Mouse (Mus musculus) intestine, postnatal 0 days (tissue): ENCODE results near the gene Pknox2. TPM values are rescaled to one million over a fixed set of nuclear protein-coding genes. Genes with fewer than 3 reads are reported as not detected.
A peak's percentile ranks its signal among the peaks of the same experiment; 100 is the strongest.

Experiments used
- ATAC-seq: fragments of 200-750 bp; cut with Nextera tagmentation; 2 replicates; pipeline ENCODE4 v1.8.0; 2017; ENCODE audit warnings: mild to moderate bottlenecking, moderate TSS enrichment, moderate library complexity
- H3K27ac ChIP-seq: fragments of 300-500 bp; sonication (generic); 2 replicates; pipeline ENCODE4 v1.5.1; 2014; ENCODE audit warnings: mild to moderate bottlenecking, low read depth, low read length, moderate library complexity
- H3K27me3 ChIP-seq: fragments of 300-500 bp; sonication (generic); replicated peaks from 2 replicates; pipeline ENCODE4 v1.6.1; 2014; ENCODE audit warnings: low read length, mixed read lengths; ENCODE audit not compliant: control insufficient read depth, insufficient read depth
- H3K36me3 ChIP-seq: fragments of 300-500 bp; sonication (generic); 2 replicates; pipeline ENCODE4 v1.6.1; 2014; ENCODE audit warnings: mild to moderate bottlenecking, moderate library complexity; ENCODE audit not compliant: control insufficient read depth, insufficient read depth
- H3K4me1 ChIP-seq: fragments of 300-500 bp; sonication (generic); replicated peaks from 2 replicates; pipeline ENCODE4 v1.6.1; 2014; ENCODE audit warnings: antibody characterized with exemption, low read length, mixed read lengths; ENCODE audit not compliant: control insufficient read depth, insufficient read depth
- H3K4me2 ChIP-seq: fragments of 300-500 bp; sonication (generic); replicated peaks from 2 replicates; pipeline ENCODE4 v1.6.1; 2014; ENCODE audit warnings: low read depth, mild to moderate bottlenecking, moderate library complexity
- H3K4me3 ChIP-seq: fragments of 300-500 bp; sonication (generic); 2 replicates; pipeline ENCODE4 v1.5.1; 2014; ENCODE audit warnings: low read depth, low read length
- H3K9ac ChIP-seq: fragments of 300-500 bp; sonication (generic); 2 replicates; pipeline ENCODE4 v1.6.1; 2014; ENCODE audit warnings: mild to moderate bottlenecking, low read depth, low read length
- H3K9me3 ChIP-seq: fragments of 300-500 bp; sonication (generic); 2 replicates; pipeline ENCODE4 v1.6.1; 2016; ENCODE audit warnings: mixed run types; ENCODE audit not compliant: control insufficient read depth
- CTCF ChIP-seq: sonication (generic); IDR thresholded peaks from 2 replicates; pipeline ENCODE4 v1.5.1; 2016; ENCODE audit warnings: low read depth, mild to moderate bottlenecking, control low read depth, antibody characterized with exemption, moderate library complexity
- WGBS: fragments of 180-500 bp; shearing (Covaris S2); extraction: QIAGEN DNeasy Blood & Tissue Kit; methylation state at CpG from one replicate; pipeline ENCODE4 v1.1.7; 2014; 5-methylcytosine and 5-hydroxymethylcytosine counted together
- polyA plus RNA-seq: library from polyadenylated mRNA; unstranded; fragments of >200 nt; fragmentation: Nextera tagmentation; extraction: Ambion mirVana; gene quantifications from 2 replicates; pipeline ENCODE4 v1.2.1, GENCODE M21; 2015

The Pknox2 gene
- polyA plus RNA-seq, 1 experiment from 2014 or later = 2.4 TPM

DNA sequence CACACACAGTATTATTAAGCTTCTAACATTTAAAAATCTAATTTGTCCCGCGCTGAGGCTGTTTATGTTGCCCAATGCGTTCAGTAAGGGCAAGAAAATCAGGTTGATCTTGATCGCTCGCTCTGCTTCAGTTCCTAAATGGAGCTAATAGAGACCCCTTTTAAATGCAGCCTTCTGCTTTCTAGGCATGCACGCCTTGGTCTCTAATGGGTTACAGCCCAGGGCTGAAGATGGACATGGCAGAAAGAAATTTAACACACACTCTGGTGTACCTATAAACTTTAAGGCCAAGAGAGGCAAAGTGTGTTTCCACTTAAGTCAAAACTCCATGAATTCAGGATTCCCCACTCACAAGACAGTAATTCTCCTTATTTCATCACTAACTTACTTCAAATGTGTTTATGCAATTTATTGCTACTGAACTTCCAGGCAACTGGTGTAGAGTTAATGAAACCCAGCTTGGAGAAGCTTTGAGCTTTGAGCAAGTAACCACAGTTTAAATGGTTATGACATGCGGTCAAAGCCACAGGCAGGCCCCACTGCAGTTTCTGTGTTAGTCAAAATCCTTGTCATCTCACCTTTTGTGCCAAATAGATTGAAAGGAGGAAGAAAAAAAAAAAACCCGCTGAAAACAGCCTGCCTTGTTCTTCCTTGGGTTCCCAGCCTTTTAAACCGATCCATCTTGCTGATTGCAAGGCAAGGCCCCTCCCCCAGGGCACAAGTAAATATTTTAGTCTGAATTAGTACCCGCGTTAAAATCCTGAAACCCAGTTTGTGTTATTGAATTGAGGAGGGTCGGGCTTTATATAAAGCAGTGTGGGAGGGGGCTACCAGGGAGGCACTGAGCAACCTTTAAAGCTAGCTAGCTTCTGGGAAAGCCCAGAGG, 3.9 kb downstream of the Pknox2 start:
- ATAC-seq = no peak
- H3K9me3 ChIP-seq = no peaks in the 10 kb centered on the region
- no peak overlapping the region for H3K4me3 ChIP-seq
- H3K36me3 ChIP-seq = no peaks in the 10 kb centered on the region
- no peaks in the 10 kb centered on the region for H3K4me1 ChIP-seq
- no peak overlapping the region for H3K27ac ChIP-seq
- H3K9ac ChIP-seq = no peak overlapping the region
- H3K27me3 ChIP-seq = peaks cover 26% of the 10 kb centered on the region
- WGBS = 53% methylated on average over 12 of the region's 12 CpGs
- no peak for TF ChIP-seq CTCF
- H3K4me2 ChIP-seq = peak overlapping the region; percentile 98

- H3K9me3 ChIP-seq = no peaks in the 10 kb centered on the region
- H3K27me3 ChIP-seq = peaks cover 22% of the 10 kb centered on the region; the same call in 1 of the 2 replicates
- ATAC-seq = no peak
- H3K4me2 ChIP-seq = no peak overlapping the region
- no peaks in the 10 kb centered on the region for H3K4me1 ChIP-seq
- H3K36me3 ChIP-seq = no peaks in the 10 kb centered on the region
- H3K9ac ChIP-seq = no peak overlapping the region
- no peak overlapping the region for H3K27ac ChIP-seq
- no peak overlapping the region for H3K4me3 ChIP-seq
- 79% methylated on average over 4 of the region's 4 CpGs for WGBS
- TF ChIP-seq CTCF = no peak
Measured at GRCm38 (mm10) chr9:37142107-37142506, 5.1 kb downstream of the Pknox2 start.

GRCm38 (mm10) chr9:37140464-37141181, 6.6 kb downstream of the Pknox2 start:
- H3K4me2 ChIP-seq = no peak overlapping the region
- no peak overlapping the region for H3K27ac ChIP-seq
- no peaks in the 10 kb centered on the region for H3K4me1 ChIP-seq
- TF ChIP-seq CTCF = no peak
- whole genome bisulfite sequencing = 65% methylated on average over 5 of the region's 5 CpGs
- no peak overlapping the region for H3K4me3 ChIP-seq
- peaks cover 15% of the 10 kb centered on the region; the same call in 1 of the 2 replicates for H3K27me3 ChIP-seq
- no peak overlapping the region for H3K9ac ChIP-seq
- H3K36me3 ChIP-seq = no peaks in the 10 kb centered on the region
- no peak for ATAC-seq
- no peaks in the 10 kb centered on the region for H3K9me3 ChIP-seq

DNA sequence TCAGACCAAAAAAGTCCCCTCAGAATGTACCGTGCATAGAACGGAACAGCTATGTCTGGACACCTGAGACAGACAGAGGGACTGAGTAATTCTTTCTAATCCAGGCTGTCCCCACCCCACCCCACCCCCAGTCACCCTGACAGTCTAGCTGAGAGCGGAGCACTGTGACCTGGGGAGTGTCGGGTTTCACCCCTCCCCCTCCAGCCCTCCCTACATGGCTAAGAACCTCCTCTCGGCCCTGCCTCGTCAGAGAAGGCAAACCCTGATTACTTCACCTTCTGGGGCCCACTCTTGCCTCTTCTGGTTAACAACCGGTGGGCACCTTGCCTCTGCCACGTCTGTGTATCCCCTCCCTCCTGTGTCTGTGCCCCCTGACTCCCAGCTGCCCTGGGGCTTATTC, 7.7 kb downstream of the Pknox2 start:
- no peak overlapping the region for H3K9ac ChIP-seq
- no peak overlapping the region for H3K4me3 ChIP-seq
- peak overlapping the region; percentile 35; the same call in 1 of the 2 replicates for H3K4me2 ChIP-seq
- no peak overlapping the region for H3K27ac ChIP-seq
- WGBS = 4% methylated on average over 8 of the region's 8 CpGs
- H3K36me3 ChIP-seq = no peaks in the 10 kb centered on the region
- H3K27me3 ChIP-seq = peaks cover 5% of the 10 kb centered on the region; the same call in 1 of the 2 replicates
- no peaks in the 10 kb centered on the region for H3K9me3 ChIP-seq
- ATAC-seq = peak; percentile 53
- no peaks in the 10 kb centered on the region for H3K4me1 ChIP-seq
- no peak for TF ChIP-seq CTCF

DNA sequence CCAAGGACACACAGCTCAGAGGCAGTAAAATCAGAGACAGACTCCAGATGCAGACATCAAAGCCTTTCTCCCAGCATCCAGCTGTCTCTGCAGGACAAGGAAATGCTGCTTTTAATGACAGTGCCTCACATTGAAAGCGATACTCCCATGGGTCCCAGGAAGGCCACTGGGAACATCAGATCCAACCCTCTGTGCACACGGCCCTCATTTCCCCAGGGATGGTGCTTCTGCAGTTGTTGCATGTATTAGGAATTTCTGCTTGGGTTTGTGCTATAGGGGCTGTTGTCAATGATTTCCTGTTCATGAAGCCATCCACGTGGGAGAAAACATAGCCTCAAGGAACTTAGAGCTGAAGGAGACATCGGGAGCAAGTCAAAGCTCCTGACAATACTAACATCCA, 8.3 kb downstream of the Pknox2 start:
- H3K9me3 ChIP-seq = no peaks in the 10 kb centered on the region
- H3K4me1 ChIP-seq = no peaks in the 10 kb centered on the region
- H3K36me3 ChIP-seq = no peaks in the 10 kb centered on the region
- no peak for ATAC-seq
- 46% methylated on average over 4 of the region's 4 CpGs for WGBS
- H3K4me2 ChIP-seq = no peak overlapping the region
- H3K27me3 ChIP-seq = no peaks in the 10 kb centered on the region
- no peak overlapping the region for H3K4me3 ChIP-seq
- no peak overlapping the region for H3K27ac ChIP-seq
- TF ChIP-seq CTCF = no peak
- H3K9ac ChIP-seq = no peak overlapping the region

DNA sequence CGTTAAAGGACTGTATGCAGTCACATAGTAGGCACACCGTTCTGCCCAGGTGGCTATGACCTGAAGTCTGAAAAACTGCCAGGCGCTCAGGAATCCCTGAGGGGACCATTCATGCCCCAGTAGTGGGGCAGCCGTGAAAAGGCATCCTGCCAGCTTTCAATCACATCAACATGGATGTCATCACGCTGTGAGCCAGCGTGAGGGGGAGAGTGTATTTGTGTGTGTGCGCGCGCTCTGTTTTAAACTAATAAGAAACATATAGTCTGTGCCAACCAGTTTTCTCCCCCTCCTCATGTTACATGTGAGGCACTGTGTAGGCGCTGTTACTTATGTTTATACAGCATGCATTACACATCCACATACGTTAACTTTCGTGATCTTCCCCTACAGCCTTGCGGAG, 10.9 kb downstream of the Pknox2 start:
- Histone ChIP-seq H3K9me3 (no peaks in the 10 kb centered on the region), H3K27me3 (no peaks in the 10 kb centered on the region), H3K4me3 (no peak overlapping the region), H3K4me2 (no peak overlapping the region), H3K9ac (no peak overlapping the region), H3K4me1 (no peaks in the 10 kb centered on the region), H3K36me3 (no peaks in the 10 kb centered on the region), H3K27ac (no peak overlapping the region)
- no peak for ATAC-seq
- TF ChIP-seq CTCF = no peak
- 84% methylated on average over 13 of the region's 13 CpGs for WGBS
